Mouse (Mus musculus): Measurements from ENCODE around the gene Ifnar2.
"Not testable (repeated sequence)": the region's sequence is repeated elsewhere in the genome, so short reads cannot be mapped to it uniquely, and the experiment has no call there.

Gene Ifnar2

GRCm38 (mm10) chr16:91427461-91427860 lies 54.9 kb downstream of the Ifnar2 start:
- DNase-seq (ENCODE audit: low read depth): no peak

GRCm38 (mm10) chr16:91428259-91428865 lies 55.8 kb downstream of the Ifnar2 start:
- DNase-seq (ENCODE audit: low read depth): peak; percentile 22

GRCm38 (mm10) chr16:91432720-91433328 lies 60.2 kb downstream of the Ifnar2 start:
- no peak for DNase-seq (ENCODE audit: low read depth)

GRCm38 (mm10) chr16:91433329-91433933 lies 60.8 kb downstream of the Ifnar2 start:
- DNase-seq (ENCODE audit: low read depth): peak; percentile 86

GRCm38 (mm10) chr16:91434119-91434518 lies 61.5 kb downstream of the Ifnar2 start:
- no peak for DNase-seq (ENCODE audit: low read depth)

GRCm38 (mm10) chr16:91438081-91438480 lies 65.5 kb downstream of the Ifnar2 start:
- no peak for DNase-seq (ENCODE audit: low read depth)

- DNase-seq (ENCODE audit: low read depth): not testable (repeated sequence)
These were observed 66.0 kb downstream of the Ifnar2 start for GRCm38 (mm10) chr16:91438599-91438998.

GRCm38 (mm10) chr16:91441366-91441765 lies 68.8 kb downstream of the Ifnar2 start:
- DNase-seq (ENCODE audit: low read depth): peak; percentile 89

GRCm38 (mm10) chr16:91441811-91442240 lies 69.2 kb downstream of the Ifnar2 start:
- no peak for DNase-seq (ENCODE audit: low read depth)

- no peak for DNase-seq (ENCODE audit: low read depth)
These were observed 69.9 kb downstream of the Ifnar2 start for GRCm38 (mm10) chr16:91442446-91442845.

GRCm38 (mm10) chr16:91443211-91443611 lies 70.6 kb downstream of the Ifnar2 start:
- DNase-seq (ENCODE audit: low read depth): no peak

GRCm38 (mm10) chr16:91444847-91445246 lies 72.3 kb downstream of the Ifnar2 start:
- no peak for DNase-seq (ENCODE audit: low read depth)

- DNase-seq (ENCODE audit: low read depth): no peak
These were observed 73.0 kb downstream of the Ifnar2 start for GRCm38 (mm10) chr16:91445566-91445965.

GRCm38 (mm10) chr16:91446778-91447511 lies 74.4 kb downstream of the Ifnar2 start:
- no peak for DNase-seq (ENCODE audit: low read depth)

GRCm38 (mm10) chr16:91447512-91447900 lies 74.9 kb downstream of the Ifnar2 start:
- DNase-seq (ENCODE audit: low read depth): no peak

- no peak for DNase-seq (ENCODE audit: low read depth)
These were observed 75.5 kb downstream of the Ifnar2 start for GRCm38 (mm10) chr16:91448088-91448487.

GRCm38 (mm10) chr16:91448895-91449294 lies 76.3 kb downstream of the Ifnar2 start:
- no peak for DNase-seq (ENCODE audit: low read depth)

- no peak for DNase-seq (ENCODE audit: low read depth)
These were observed 77.8 kb downstream of the Ifnar2 start for GRCm38 (mm10) chr16:91450137-91451064.

GRCm38 (mm10) chr16:91451949-91452348 lies 79.4 kb downstream of the Ifnar2 start:
- no peak for DNase-seq (ENCODE audit: low read depth)

GRCm38 (mm10) chr16:91452363-91452896 lies 79.8 kb downstream of the Ifnar2 start:
- DNase-seq (ENCODE audit: low read depth): peak; percentile 63
